In the genomic region with DNA sequence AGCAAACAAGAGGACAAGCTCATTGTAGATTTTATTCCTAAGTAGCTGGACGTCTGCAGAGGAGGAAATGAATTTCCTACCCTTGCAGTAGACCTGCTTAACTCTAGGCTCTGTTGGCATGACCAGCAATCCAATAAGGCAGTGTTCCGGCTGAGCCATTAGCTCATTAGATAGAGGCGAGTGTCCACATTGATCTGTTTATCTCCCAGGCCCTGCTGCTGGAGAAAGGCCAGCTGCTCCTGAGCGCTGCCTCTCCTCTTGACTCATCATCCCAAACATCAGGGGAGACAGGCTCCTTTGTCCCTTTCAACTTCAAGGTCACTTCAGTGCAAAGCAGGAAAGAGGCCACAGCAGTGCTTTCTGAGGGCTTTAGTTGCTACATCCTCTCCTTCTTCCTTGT, we compare ENCODE assay signal across 13 mouse cellular contexts.
DNase-seq lines count a peak whose midpoint lies in the region; ATAC-seq lines count a peak whose summit lies in the region.
"Had no signal": no experiment of that assay in that cellular context is flagged by ENCODE, and none has a peak within 500 bp of the region (broad histone marks: within the 10 kb centered on the region; RNA-seq: fewer than 3 reads in every experiment).

No protein-coding gene starts in this region.

- H3K27ac ChIP-seq in midbrain, embryonic 11.5 days (ENCODE audit: low read depth, low read length) = peak overlapping the region; percentile 44
- H3K27ac ChIP-seq: limb, embryonic 15.5 days had no signal

- no peak overlapping the region for H3K4me3 ChIP-seq in midbrain, embryonic 11.5 days (ENCODE audit: low read depth, low read length)
- H3K4me3 ChIP-seq: limb, embryonic 15.5 days had no signal

- H3K9ac ChIP-seq in midbrain, embryonic 11.5 days (ENCODE audit: low read length) = no peak overlapping the region
- H3K9ac ChIP-seq: limb, embryonic 15.5 days had no signal

- peak; percentile 54 to 79 for DNase-seq in adrenal gland, adult (ENCODE audit: inconsistent age in 2 of 2, low spot score in 1 of 2)
- no peak for DNase-seq in adrenal gland, postnatal 4 days (ENCODE audit: low spot score in 2 of 2)
- DNase-seq in MN1 (ENCODE audit: low spot score) = peak; percentile 56
- peak; percentile 25 for DNase-seq in embryo, embryonic 10.5 days (ENCODE audit: low spot score)
- no peak for DNase-seq in midbrain, embryonic 11.5 days (ENCODE audit: low spot score, missing footprints)
- no peak for DNase-seq in kidney, postnatal 25 days
- no peak for DNase-seq in cerebellum, adult 11 months
- DNase-seq in left cerebral cortex, postnatal 36 days (ENCODE audit: low spot score in 2 of 2) = no peak
- DNase-seq: kidney, postnatal 4 days; lung, postnatal 10 days; thymus, adult 18-20 months had no signal

- ATAC-seq in midbrain, embryonic 11.5 days (ENCODE audit: low FRiP score) = peak; percentile 72; the same call in 1 of the 2 replicates
- ATAC-seq: intestine, postnatal 0 days had no signal

- H3K36me3 ChIP-seq in midbrain, embryonic 11.5 days (ENCODE audit: control insufficient read depth, insufficient read depth, low read length) = no peaks in the 10 kb centered on the region
- H3K36me3 ChIP-seq: limb, embryonic 15.5 days had no signal

- H3K27me3 ChIP-seq in midbrain, embryonic 11.5 days (ENCODE audit: control insufficient read depth, insufficient read depth, low read length) = no peaks in the 10 kb centered on the region
- H3K27me3 ChIP-seq: limb, embryonic 15.5 days had no signal

- intact Hi-C loops in left cerebral cortex, postnatal 36 days (cut with DNase I) = no loop called here

- no peaks in the 10 kb centered on the region for H3K9me3 ChIP-seq in midbrain, embryonic 11.5 days (ENCODE audit: control insufficient read depth, low read length)
- H3K9me3 ChIP-seq: limb, embryonic 15.5 days had no signal

- WGBS in midbrain, embryonic 11.5 days = 38% methylated on average over 4 of the region's 4 CpGs

- H3K4me2 ChIP-seq in midbrain, embryonic 11.5 days = no peak overlapping the region
- H3K4me2 ChIP-seq: limb, embryonic 15.5 days had no signal

- H3K4me1 ChIP-seq in midbrain, embryonic 11.5 days (ENCODE audit: control insufficient read depth, insufficient read depth, low read length) = no peaks in the 10 kb centered on the region
- H3K4me1 ChIP-seq: limb, embryonic 15.5 days had no signal

Comparison
In these comparisons a context has a peak if more than half of its experiments do, and no peak if none do; other contexts are left out.
1. DNase-seq: peak in adrenal gland, adult (2 of 2), MN1 (single experiment) and embryo, embryonic 10.5 days (single experiment); none in adrenal gland, postnatal 4 days (0 of 2), midbrain, embryonic 11.5 days (single experiment), kidney, postnatal 25 days (0 of 2), cerebellum, adult 11 months (single experiment) and left cerebral cortex, postnatal 36 days (0 of 2).